In genomic region chr10:67599390-67599789, GRCm38 (mm10) we compare ENCODE assay signal across 22 mouse cellular contexts.
"Had no signal": no experiment of that assay in that cellular context is flagged by ENCODE, and none has a peak within 500 bp of the region (broad histone marks: within the 10 kb centered on the region; RNA-seq: fewer than 3 reads in every experiment).

No protein-coding gene starts in this region.

- DNase-seq: gastrocnemius, postnatal 25 days; heart, adult 18-20 months; heart, postnatal 10 days; heart, postnatal 4 days; kidney, adult 11 months; kidney, adult 2 months; kidney, postnatal 10 days; kidney, postnatal 25 days; kidney, postnatal 4 days; layer of hippocampus, adult 9-11 months; layer of hippocampus, postnatal 36 days; left cerebral cortex, postnatal 4 days had no signal

- H3K27ac ChIP-seq: heart, embryonic 10.5 days; hindbrain, embryonic 10.5 days; hindbrain, embryonic 12.5 days; hindbrain, embryonic 14.5 days; layer of hippocampus, adult 2 months; limb, embryonic 13.5 days; limb, embryonic 15.5 days; liver, embryonic 12.5 days; liver, embryonic 14.5 days had no signal

- H3K4me3 ChIP-seq: heart, embryonic 10.5 days; heart, embryonic 12.5 days; hindbrain, embryonic 10.5 days; hindbrain, embryonic 12.5 days; layer of hippocampus, adult 2 months; limb, embryonic 13.5 days; limb, embryonic 15.5 days; liver, embryonic 12.5 days had no signal

- H3K27me3 ChIP-seq: heart, embryonic 12.5 days; hindbrain, embryonic 12.5 days; limb, embryonic 13.5 days; limb, embryonic 15.5 days; liver, embryonic 12.5 days had no signal

- H3K36me3 ChIP-seq: heart, embryonic 10.5 days; heart, embryonic 12.5 days; hindbrain, embryonic 10.5 days; hindbrain, embryonic 12.5 days; limb, embryonic 13.5 days; limb, embryonic 15.5 days; liver, embryonic 12.5 days had no signal

- H3K4me1 ChIP-seq: heart, embryonic 10.5 days; heart, embryonic 12.5 days; hindbrain, embryonic 10.5 days; hindbrain, embryonic 12.5 days; limb, embryonic 13.5 days; limb, embryonic 15.5 days; liver, embryonic 12.5 days had no signal
